Mouse (Mus musculus) embryonic stem cell, embryonic (primary cell): ENCODE results near the gene Mpzl2.

Experiments
- CTCF ChIA-PET, 4 experiments: fragments of 300-600 bp in 2 of 4; fragments of 350-600 bp in 2 of 4; sonication (Branson Sonifier 250); formaldehyde crosslinking; loops; one replicate each; lab custom pipeline; 2022; ENCODE audit warnings: inconsistent platforms in 2 of 4; lab: Charles Lee
- POLR2A ChIA-PET, 4 experiments: fragments of 300-600 bp in 2 of 4; fragments of 350-600 bp in 2 of 4; sonication (Branson Sonifier 250); formaldehyde crosslinking; loops; one replicate each; lab custom pipeline; 2022; ENCODE audit warnings: antibody characterized with exemption in 4 of 4, inconsistent platforms in 1 of 4; lab: Charles Lee

Mpzl2 gene

GRCm38 (mm10) chr9:45055082-45055713 lies 15.6 kb downstream of the Mpzl2 start, which contains the start of gene Mpzl3:
Mpzl3 (plus strand) TSS chr9:45055186.
- POLR2A ChIA-PET: interaction anchor here (0.6 to 2.1 kb wide), 25 partner anchors 8 to 1175 kb away, joined by 3 to 21 read pairs (median 3); partner anchors contain the start of genes Cd3g (in 1 of the 4), Fxyd6 (in 1 of the 4), Mpzl2 (in 1 of the 4) and Scn2b (in 1 of the 4)

GRCm38 (mm10) chr9:45058304-45058940 lies 18.8 kb downstream of the Mpzl2 start:
- POLR2A ChIA-PET: interaction anchor here in 1 of 4 experiments (1.3 kb wide), 1 partner anchor 15 kb away, joined by 3 read pairs; no protein-coding TSS in a partner anchor
- CTCF ChIA-PET: no interaction called here

More at GRCm38 (mm10) chr9:45055082-45055713, 15.6 kb downstream of the Mpzl2 start, which contains the start of gene Mpzl3:
- CTCF ChIA-PET: interaction anchor here in 3 of 4 experiments (0.5 to 1.4 kb wide), 6 partner anchors 9 to 678 kb away, joined by 3 to 4 read pairs (median 3); no protein-coding TSS in a partner anchor

GRCm38 (mm10) chr9:45060151-45060550 lies 20.6 kb downstream of the Mpzl2 start:
- CTCF ChIA-PET: no interaction called here
- POLR2A ChIA-PET: interaction anchor here in 1 of 4 experiments (0.6 to 1.2 kb wide), 4 partner anchors 9 to 80 kb away, joined by 3 to 4 read pairs (median 4); partner anchors contain the start of gene Cd3g

GRCm38 (mm10) chr9:45062677-45063076 lies 23.1 kb downstream of the Mpzl2 start:
- CTCF ChIA-PET: no interaction called here
- POLR2A ChIA-PET: interaction anchor here in 1 of 4 experiments (1.0 to 1.6 kb wide), 2 partner anchors 13 to 22 kb away, joined by 3 to 6 read pairs; no protein-coding TSS in a partner anchor

GRCm38 (mm10) chr9:45064421-45064820 lies 24.8 kb downstream of the Mpzl2 start:
- ChIA-PET POLR2A (interaction anchor here in 3 of 4 experiments (1.2 to 3.2 kb wide), 3 partner anchors 11 to 23 kb away, joined by 3 to 7 read pairs (median 6); no protein-coding TSS in a partner anchor), CTCF (no interaction called here)

GRCm38 (mm10) chr9:45066735-45067134 lies 27.1 kb downstream of the Mpzl2 start:
- POLR2A ChIA-PET: interaction anchor here in 2 of 4 experiments (1.5 to 3.2 kb wide), 3 partner anchors 9 to 26 kb away, joined by 4 to 7 read pairs (median 6); no protein-coding TSS in a partner anchor
- CTCF ChIA-PET: interaction anchor here in 1 of 4 experiments (0.6 kb wide), 1 partner anchor 67 kb away, joined by 7 read pairs; no protein-coding TSS in a partner anchor

GRCm38 (mm10) chr9:45071800-45072199 lies 32.2 kb downstream of the Mpzl2 start:
- ChIA-PET CTCF (no interaction called here), POLR2A (no interaction called here)

GRCm38 (mm10) chr9:45077859-45078258 lies 38.3 kb downstream of the Mpzl2 start:
- CTCF ChIA-PET: interaction anchor here in 2 of 4 experiments (0.8 kb wide), 2 partner anchors 13 to 347 kb away, joined by 3 read pairs; no protein-coding TSS in a partner anchor

GRCm38 (mm10) chr9:45079011-45079410 lies 39.4 kb downstream of the Mpzl2 start, which contains the start of gene Jaml:
Jaml (plus strand) TSS chr9:45079183.
- ChIA-PET CTCF (no interaction called here), POLR2A (interaction anchor here in 2 of 4 experiments (0.6 to 1.8 kb wide), 2 partner anchors 12 to 477 kb away, joined by 4 to 5 read pairs; no protein-coding TSS in a partner anchor)

More at GRCm38 (mm10) chr9:45077859-45078258, 38.3 kb downstream of the Mpzl2 start:
- POLR2A ChIA-PET: interaction anchor here in 2 of 4 experiments (0.9 to 3.4 kb wide), 4 partner anchors 8 to 158 kb away, joined by 3 to 15 read pairs (median 7); partner anchors contain the start of gene Mpzl2 (in 1 of the 2)

GRCm38 (mm10) chr9:45083132-45083531 lies 43.5 kb downstream of the Mpzl2 start:
- ChIA-PET CTCF (no interaction called here), POLR2A (no interaction called here)

- POLR2A ChIA-PET: interaction anchor here in 1 of 4 experiments (0.8 to 2.3 kb wide), 4 partner anchors 8 to 36 kb away, joined by 3 to 15 read pairs (median 4); partner anchors contain the start of gene Mpzl3
- CTCF ChIA-PET: no interaction called here
Observed at GRCm38 (mm10) chr9:45084556-45084955, 45.0 kb downstream of the Mpzl2 start.

- CTCF ChIA-PET: interaction anchor here in 3 of 4 experiments (0.5 to 0.8 kb wide), 3 partner anchors 36 to 430 kb away, joined by 3 read pairs; no protein-coding TSS in a partner anchor
- POLR2A ChIA-PET: interaction anchor here in 1 of 4 experiments (1.1 to 2.3 kb wide), 4 partner anchors 9 to 35 kb away, joined by 3 to 15 read pairs (median 4); no protein-coding TSS in a partner anchor
Observed at GRCm38 (mm10) chr9:45085741-45086690, 46.4 kb downstream of the Mpzl2 start.

- POLR2A ChIA-PET: interaction anchor here in 1 of 4 experiments (1.6 kb wide), 1 partner anchor 22 kb away, joined by 4 read pairs; no protein-coding TSS in a partner anchor
- CTCF ChIA-PET: no interaction called here
Observed at GRCm38 (mm10) chr9:45088040-45088439, 48.4 kb downstream of the Mpzl2 start.

GRCm38 (mm10) chr9:45090811-45091210 lies 51.2 kb downstream of the Mpzl2 start:
- CTCF ChIA-PET: interaction anchor here in 2 of 4 experiments (0.8 to 1.1 kb wide), 4 partner anchors 14 to 400 kb away, joined by 3 read pairs; no protein-coding TSS in a partner anchor
- POLR2A ChIA-PET: interaction anchor here in 2 of 4 experiments (0.7 to 1.5 kb wide), 4 partner anchors 11 to 126 kb away, joined by 3 to 6 read pairs (median 4); partner anchors contain the start of genes Jaml (in 1 of the 2) and Ube4a (in 1 of the 2)

- ChIA-PET POLR2A (interaction anchor here in 2 of 4 experiments (0.9 to 1.6 kb wide), 4 partner anchors 11 to 818 kb away, joined by 3 to 6 read pairs (median 3); no protein-coding TSS in a partner anchor), CTCF (interaction anchor here in 2 of 4 experiments (0.8 to 1.1 kb wide), 2 partner anchors 37 to 323 kb away, joined by 3 read pairs; no protein-coding TSS in a partner anchor)
Observed at GRCm38 (mm10) chr9:45092641-45093040, 53.0 kb downstream of the Mpzl2 start.

- CTCF ChIA-PET: interaction anchor here in 3 of 4 experiments (1.0 to 1.2 kb wide), 3 partner anchors 47 to 73 kb away, joined by 3 to 7 read pairs (median 5); no protein-coding TSS in a partner anchor
Observed at GRCm38 (mm10) chr9:45095149-45095937, 55.7 kb downstream of the Mpzl2 start.

More at GRCm38 (mm10) chr9:45095149-45095937, 55.7 kb downstream of the Mpzl2 start:
- POLR2A ChIA-PET: interaction anchor here in 1 of 4 experiments (1.1 to 1.4 kb wide), 3 partner anchors 9 to 66 kb away, joined by 3 to 5 read pairs (median 4); no protein-coding TSS in a partner anchor
